Mouse (Mus musculus): ENCODE measurements around the gene Pfn5. TPM values are rescaled to one million over a fixed set of nuclear protein-coding genes. Genes with fewer than 3 reads are reported as not detected.

The Pfn5 gene
- polyA plus RNA-seq (2014; fragmentation: Illumina TruSeq; extraction: RNeasy Lipid Tissue Mini Kit (QIAGEN cat#74804); ENCODE audit: low read depth, low replicate concordance), result 87.8 TPM

DNA sequence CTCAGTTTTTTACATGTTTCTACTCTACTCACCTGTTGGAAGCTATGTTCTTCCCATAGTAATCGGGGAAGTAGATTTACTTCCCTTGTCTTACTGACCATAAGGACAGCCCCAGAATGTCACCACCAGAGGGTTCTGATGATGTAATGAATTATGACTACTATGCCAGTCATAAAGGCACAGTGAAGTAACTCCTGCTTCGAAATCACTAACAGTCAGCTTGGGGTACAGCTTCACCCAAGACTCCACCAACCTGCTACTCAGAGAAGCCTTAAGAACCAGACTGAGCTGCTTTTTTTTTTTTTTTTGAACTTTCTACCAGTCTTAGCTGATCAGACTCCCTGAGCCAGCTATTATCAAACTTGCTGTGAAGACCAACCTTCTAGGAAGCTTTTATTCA is at the start of gene Pfn5, which contains the start of gene Asb12:
Gene Pfn5 (plus strand): TSS at position 218 of the 400 bp plus-strand sequence.
Gene Asb12 (minus strand): TSS at position 101 of the 400 bp plus-strand sequence.

Other genes starting within 250 kb of the Pfn5 start
- 2.1 TPM for gene Amer1, start 113.2 kb upstream of the Pfn5 start, polyA plus RNA-seq (2014; fragmentation: Illumina TruSeq; extraction: RNeasy Lipid Tissue Mini Kit (QIAGEN cat#74804); ENCODE audit: low read depth, low replicate concordance)
- gene Asb12, start 117 bp upstream of the Pfn5 start, polyA plus RNA-seq (2014; fragmentation: Illumina TruSeq; extraction: RNeasy Lipid Tissue Mini Kit (QIAGEN cat#74804); ENCODE audit: low read depth, low replicate concordance), result 39.6 TPM
- 3.8 TPM for gene Zc4h2, start 100.4 kb downstream of the Pfn5 start, polyA plus RNA-seq (2014; fragmentation: Illumina TruSeq; extraction: RNeasy Lipid Tissue Mini Kit (QIAGEN cat#74804); ENCODE audit: low read depth, low replicate concordance)
- 1.6 TPM for gene Zc3h12b, start 153.6 kb downstream of the Pfn5 start, polyA plus RNA-seq (2014; fragmentation: Illumina TruSeq; extraction: RNeasy Lipid Tissue Mini Kit (QIAGEN cat#74804); ENCODE audit: low read depth, low replicate concordance)